Mouse (Mus musculus): Measurements from ENCODE around the gene Vav3.

Vav3 gene

GRCm38 (mm10) chr3:109340274-109341070 is at the start of gene Vav3:
TSS of gene Vav3 (plus strand) at chr3:109340653.
- DNase-seq (ENCODE audit: low spot score in 2 of 2) = peak; percentile 2 to 16

GRCm38 (mm10) chr3:109298857-109299256 is 41.6 kb upstream of the Vav3 start:
- DNase-seq (ENCODE audit: low spot score in 2 of 2) = no peak

DNA sequence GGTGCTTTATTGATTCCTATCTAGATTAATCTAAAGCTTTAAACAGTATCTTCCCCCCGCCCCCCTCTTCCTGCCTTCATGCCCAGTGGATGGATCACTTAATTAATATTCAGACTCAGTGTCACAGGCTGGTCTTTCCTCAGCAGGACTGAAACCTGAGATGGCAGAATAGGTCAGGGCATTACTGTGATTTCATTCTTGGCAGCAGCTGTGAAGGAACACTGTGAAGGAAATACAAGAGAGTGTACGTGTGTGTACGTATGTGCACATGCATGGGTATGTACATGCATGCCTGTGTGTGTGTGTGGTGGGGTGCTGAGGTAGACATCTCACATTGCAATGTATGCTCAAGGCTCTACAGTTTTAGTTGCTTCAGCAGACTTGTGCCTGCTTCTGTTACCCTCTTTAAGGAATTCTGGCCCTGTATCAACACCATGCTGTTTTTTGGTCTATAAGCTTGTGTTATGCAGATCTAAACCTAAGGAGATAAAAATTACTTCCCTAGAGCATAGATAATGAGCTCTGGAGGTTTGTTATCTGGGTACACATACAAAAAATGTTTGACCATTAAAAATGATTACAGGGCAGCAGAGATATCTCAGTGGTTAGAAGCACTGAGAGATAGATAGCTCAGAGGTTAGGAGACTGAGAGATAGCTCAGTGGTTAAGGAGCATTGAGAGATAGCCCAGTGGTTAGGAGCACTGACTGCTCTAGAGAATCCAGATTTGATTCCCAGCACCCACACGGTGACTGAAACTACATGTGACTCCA is 41.0 kb upstream of the Vav3 start:
- DNase-seq (ENCODE audit: low spot score in 2 of 2) = no peak

DNA sequence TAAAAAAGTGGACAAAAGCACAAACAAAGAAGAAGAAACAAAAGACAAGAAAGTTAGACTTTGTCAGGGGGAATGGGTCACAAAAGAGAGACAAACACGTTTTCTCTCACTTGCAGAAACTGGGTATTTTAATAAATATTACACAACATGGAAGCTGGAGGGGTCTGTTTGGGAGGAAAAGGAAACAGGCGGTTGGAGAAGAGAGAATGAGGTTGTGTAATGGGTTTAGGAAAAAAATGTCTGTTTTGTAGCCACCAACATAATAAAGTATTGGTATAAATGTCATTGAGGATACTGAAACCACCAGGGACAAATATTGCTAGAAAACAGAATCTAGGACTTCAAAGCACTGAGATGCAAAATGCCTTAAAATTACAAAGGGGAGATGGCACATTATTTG is 38.4 kb upstream of the Vav3 start:
- DNase-seq (ENCODE audit: low spot score in 2 of 2) = no peak

GRCm38 (mm10) chr3:109307406-109307805 is 33.0 kb upstream of the Vav3 start:
- peak; percentile 3 to 9 for DNase-seq (ENCODE audit: low spot score in 2 of 2)

DNA sequence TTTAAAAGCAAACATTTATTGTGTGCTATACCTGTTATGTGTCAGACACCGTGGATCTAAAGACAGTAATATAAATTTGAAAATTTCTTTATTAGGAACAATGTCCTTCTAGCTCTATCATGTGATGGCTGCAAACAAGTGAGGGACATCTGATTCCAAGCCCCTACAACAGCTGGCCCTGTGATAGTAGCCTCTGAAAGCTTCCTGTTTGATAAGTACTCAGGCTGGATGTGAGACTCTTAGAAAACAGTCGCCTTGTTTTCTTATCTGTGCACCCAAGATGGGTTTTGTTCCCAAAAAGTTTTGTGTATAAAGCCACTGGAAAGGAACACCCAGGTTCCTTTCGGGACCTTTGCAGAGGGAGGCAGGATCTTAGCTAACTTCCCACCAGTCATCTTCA is 32.0 kb upstream of the Vav3 start:
- DNase-seq (ENCODE audit: low spot score in 2 of 2) = no peak

DNA sequence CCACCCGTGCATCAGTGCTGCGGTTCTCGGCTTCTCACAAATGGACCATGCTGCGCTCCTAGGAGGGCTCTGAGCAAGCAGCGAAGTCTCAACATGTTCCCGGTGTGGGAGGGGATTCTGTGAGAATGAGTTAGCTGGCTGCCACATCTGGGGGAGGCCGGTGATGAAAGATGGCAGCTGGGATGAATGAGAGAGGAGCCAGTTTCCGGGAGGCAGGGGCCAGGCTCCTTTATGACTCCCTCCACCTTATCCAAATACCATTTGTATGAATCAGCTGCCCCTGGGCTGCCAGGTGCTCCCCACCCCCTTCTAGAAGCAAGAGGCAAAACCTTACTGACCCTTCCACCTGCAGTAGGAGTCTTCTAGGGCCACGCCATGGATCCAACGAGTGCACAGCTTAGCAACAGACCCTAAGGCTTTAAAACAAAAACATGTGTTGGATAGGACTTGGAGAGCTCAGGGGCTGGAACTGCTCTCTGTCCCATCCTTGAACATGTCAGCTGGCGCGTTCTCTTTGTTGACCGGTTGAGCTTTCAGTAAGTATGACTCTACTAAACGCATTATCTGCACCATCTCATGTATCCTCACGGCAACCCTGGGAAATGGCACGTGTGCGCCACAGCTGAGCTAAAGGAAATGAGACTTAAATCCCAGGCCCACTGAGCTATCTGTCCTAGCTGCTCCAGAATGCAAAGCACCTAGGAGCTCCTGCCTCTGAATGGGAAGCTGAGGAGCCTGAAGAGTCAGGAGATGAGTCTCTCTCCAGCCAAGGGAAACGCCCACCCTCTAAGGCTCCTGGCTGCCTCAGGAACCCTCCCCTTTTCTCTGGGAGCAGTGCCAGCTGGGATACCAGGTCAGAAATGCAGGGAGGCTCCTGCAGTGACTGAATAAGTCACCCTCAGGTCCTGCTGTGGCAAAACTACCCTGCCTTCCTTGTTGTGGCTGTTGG is 30.9 kb upstream of the Vav3 start:
- DNase-seq (ENCODE audit: low spot score in 2 of 2) = no peak

DNA sequence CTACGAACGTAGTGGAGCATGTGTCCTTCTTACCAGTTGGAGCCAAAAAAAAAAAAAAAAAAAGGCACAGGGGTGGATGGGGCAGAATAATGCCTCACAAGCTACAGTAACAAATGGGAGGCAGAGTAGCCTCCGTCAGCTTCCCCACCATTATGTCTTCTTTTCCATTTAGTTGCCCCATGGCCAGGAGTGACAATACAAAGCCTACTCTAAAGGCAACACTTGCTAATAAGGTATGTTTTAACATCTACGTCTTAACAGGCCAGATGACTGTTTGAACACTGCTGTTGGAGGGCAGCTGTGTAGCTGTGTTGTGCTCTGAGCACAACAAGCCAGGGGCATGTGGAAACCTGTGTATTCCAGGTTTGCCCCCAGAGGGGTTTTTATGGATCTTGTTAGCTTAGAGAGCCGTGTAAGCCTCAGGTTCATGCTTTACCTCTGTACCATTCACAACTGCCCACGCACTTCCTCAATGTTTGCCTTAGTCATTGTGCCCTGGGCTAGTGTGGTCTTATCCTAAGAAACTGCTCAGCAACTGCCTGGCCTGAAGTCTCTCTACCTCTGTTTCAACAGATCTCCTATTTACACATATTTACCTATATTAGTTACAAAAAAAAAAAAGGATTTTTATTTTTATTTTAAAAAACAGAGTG is 29.2 kb upstream of the Vav3 start:
- no peak for DNase-seq (ENCODE audit: low spot score in 2 of 2)

DNA sequence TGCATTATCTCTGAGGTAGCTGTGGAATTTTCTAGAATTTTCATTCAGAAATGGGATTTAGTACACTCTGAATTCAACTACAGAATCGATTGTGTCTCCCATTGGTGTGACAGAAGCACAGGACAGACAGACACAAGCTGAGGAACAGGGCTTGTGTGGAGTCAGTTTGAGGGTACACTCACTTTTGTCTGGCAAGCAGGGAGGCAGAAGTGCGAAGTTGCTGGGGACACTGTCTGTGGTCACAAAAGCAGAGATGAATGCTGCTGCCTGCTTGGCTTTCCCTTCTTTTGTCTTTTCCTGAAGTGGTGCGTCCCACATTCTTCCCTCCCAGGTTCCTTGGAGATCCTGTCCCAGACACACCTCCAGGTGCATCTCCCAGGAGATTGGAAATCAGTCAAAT is 28.6 kb upstream of the Vav3 start:
- no peak for DNase-seq (ENCODE audit: low spot score in 2 of 2)

- no peak for DNase-seq (ENCODE audit: low spot score in 2 of 2)
Observed at GRCm38 (mm10) chr3:109313501-109313900, 27.0 kb upstream of the Vav3 start.

DNA sequence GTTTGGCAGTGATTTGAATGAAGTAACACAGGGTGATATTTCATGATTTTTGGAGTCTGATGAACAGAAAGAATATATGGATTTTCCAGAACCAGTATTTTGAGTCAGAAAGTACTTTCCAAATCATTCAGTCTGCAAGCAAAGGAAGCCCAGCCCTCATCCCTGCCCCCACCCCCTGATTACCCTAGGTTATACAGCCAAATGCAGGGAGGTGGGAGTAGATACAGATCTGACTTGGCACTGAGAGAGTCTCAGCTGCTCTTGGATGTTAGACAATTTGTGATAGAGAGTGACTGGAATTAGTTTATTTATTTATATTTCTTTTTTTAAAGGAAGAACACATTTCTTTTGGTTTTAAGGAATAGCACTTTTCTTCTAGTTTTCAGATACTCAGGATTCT is 18.2 kb upstream of the Vav3 start:
- DNase-seq (ENCODE audit: low spot score in 2 of 2) = no peak

- DNase-seq (ENCODE audit: low spot score in 2 of 2) = no peak
Observed at GRCm38 (mm10) chr3:109323447-109324300, 16.8 kb upstream of the Vav3 start.

GRCm38 (mm10) chr3:109327128-109327527 is 13.3 kb upstream of the Vav3 start:
- DNase-seq (ENCODE audit: low spot score in 2 of 2) = no peak

DNA sequence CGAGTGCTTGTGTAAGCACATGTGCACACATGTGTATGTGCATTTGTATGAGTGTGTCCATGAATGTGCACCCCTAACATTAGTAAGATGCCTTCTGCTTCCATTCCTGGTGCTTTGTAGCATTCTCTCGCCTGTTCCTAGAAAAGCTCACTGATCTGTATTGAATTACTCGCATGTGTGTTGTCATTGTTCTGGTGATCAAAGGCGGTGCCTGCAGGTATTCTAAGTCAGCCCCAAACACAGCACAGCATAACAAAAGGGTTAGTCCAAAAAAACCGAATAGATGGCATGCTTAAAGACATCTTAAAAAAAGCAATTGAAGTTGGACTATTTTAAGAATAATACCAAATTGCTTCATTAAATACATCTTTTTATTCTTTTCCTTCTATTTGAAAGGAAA is 7.7 kb upstream of the Vav3 start:
- no peak for DNase-seq (ENCODE audit: low spot score in 2 of 2)

- no peak for DNase-seq (ENCODE audit: low spot score in 2 of 2)
Observed at GRCm38 (mm10) chr3:109335470-109335869, 5.0 kb upstream of the Vav3 start.

GRCm38 (mm10) chr3:109339290-109339689 is 1.2 kb upstream of the Vav3 start:
- no peak for DNase-seq (ENCODE audit: low spot score in 2 of 2)

DNA sequence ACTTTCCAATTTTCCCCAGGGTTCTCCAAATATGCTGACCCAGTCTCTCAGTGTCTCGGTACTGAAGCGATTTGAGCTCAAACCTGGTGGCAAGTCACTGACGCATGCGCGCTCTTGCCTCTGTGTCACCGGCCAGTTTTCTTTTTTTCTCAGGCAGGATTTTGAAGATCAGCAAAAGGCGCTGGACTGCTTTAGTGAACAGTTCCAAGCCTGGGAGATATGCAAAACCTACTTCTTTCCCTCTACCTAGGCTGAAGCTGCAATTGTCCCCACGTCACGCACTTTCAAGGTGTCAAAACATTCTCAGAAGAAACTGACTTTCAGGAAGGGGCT is 546 bp upstream of the Vav3 start:
- peak; percentile 8 to 18 for DNase-seq (ENCODE audit: low spot score in 2 of 2)

GRCm38 (mm10) chr3:109341071-109341480 is 623 bp downstream of the Vav3 start:
- peak in 1 of 2 experiments; percentile 1 for DNase-seq (ENCODE audit: low spot score in 2 of 2)

GRCm38 (mm10) chr3:109341631-109342030 is 1.2 kb downstream of the Vav3 start:
- DNase-seq (ENCODE audit: low spot score in 2 of 2) = no peak

DNA sequence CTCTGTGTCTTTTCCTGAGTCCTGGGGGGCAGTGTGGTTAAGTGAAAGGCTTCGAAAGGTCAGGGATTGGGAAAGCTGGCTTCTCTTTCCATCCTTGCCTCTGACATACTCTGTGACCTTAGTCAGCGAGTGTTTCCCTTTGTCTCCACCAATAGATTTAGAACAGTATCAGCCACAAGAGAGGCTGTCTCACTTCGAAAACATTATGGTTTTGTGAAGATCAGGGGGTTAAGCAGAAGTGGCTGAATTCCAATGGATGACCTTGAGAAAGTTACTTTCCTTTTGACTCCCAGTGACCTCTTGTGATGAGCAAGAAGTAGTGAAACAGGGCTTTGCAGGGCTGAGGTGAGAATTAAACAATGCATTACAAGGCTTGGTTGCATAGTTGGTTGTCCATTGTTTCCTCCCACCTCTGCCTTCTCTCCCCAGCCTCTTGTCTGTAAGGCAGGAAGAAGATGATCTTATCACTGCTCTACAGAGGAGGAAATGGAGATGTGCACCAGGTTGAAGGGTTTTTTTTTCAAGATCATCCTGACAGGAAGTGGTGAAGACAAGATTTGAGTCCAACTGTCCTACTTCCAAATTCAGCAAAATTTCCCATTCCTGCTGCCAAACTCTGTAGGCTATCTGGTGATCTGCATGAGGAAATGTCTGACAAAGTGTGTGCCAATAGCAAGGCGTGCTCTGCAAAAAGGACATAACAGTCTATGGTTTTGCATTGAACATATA is 11.7 kb downstream of the Vav3 start:
- no peak for DNase-seq (ENCODE audit: low spot score in 2 of 2)
